Mouse (Mus musculus): ENCODE measurements at regions not wholly inside any gene's neighbourhood (a gene's known extent, or its start where the extent isn't known, plus 50 kb on each side); places are given as distances from the start of the nearest gene placed in this dataset.
"Not testable (repeated sequence)": the region's sequence is repeated elsewhere in the genome, so short reads cannot be mapped to it uniquely, and the experiment has no call there.

GRCm38 (mm10) chr13:61957197-61957596, 172.5 kb upstream of the Zfp808 start:
- not testable (repeated sequence) for H3K27ac ChIP-seq (replicated peaks; ENCODE audit: low read depth, low read length); H3K4me3 ChIP-seq (ENCODE audit: insufficient read depth, low read depth, low read length); H3K4me1 ChIP-seq (ENCODE audit: control insufficient read depth, insufficient read depth, insufficient read length, low read length)

- H3K4me3 ChIP-seq (ENCODE audit: insufficient read depth, low read depth, low read length): not testable (repeated sequence)
These were observed 150.8 kb upstream of the Zfp808 start for GRCm38 (mm10) chr13:61978856-61979255.

GRCm38 (mm10) chr13:61996519-61996918, 133.2 kb upstream of the Zfp808 start:
- H3K4me1 ChIP-seq (ENCODE audit: control insufficient read depth, insufficient read depth, insufficient read length, low read length); H3K4me3 ChIP-seq (ENCODE audit: insufficient read depth, low read depth, low read length); H3K27ac ChIP-seq (replicated peaks; ENCODE audit: low read depth, low read length): not testable (repeated sequence)

More at GRCm38 (mm10) chr13:61978856-61979255, 150.8 kb upstream of the Zfp808 start:
- H3K27ac ChIP-seq (replicated peaks; ENCODE audit: low read depth, low read length); H3K4me1 ChIP-seq (ENCODE audit: control insufficient read depth, insufficient read depth, insufficient read length, low read length): not testable (repeated sequence)

GRCm38 (mm10) chr13:61998803-61999202, 130.9 kb upstream of the Zfp808 start:
- H3K4me3 ChIP-seq (ENCODE audit: insufficient read depth, low read depth, low read length): peak overlapping the region; percentile 28

GRCm38 (mm10) chr13:62007321-62007720, 122.4 kb upstream of the Zfp808 start:
- not testable (repeated sequence) for H3K4me1 ChIP-seq (ENCODE audit: control insufficient read depth, insufficient read depth, insufficient read length, low read length); H3K4me3 ChIP-seq (ENCODE audit: insufficient read depth, low read depth, low read length); H3K27ac ChIP-seq (replicated peaks; ENCODE audit: low read depth, low read length)

More at GRCm38 (mm10) chr13:61998803-61999202, 130.9 kb upstream of the Zfp808 start:
- H3K4me1 ChIP-seq (ENCODE audit: control insufficient read depth, insufficient read depth, insufficient read length, low read length); H3K27ac ChIP-seq (replicated peaks; ENCODE audit: low read depth, low read length): not testable (repeated sequence)

- H3K4me1 ChIP-seq (ENCODE audit: control insufficient read depth, insufficient read depth, insufficient read length, low read length); H3K27ac ChIP-seq (replicated peaks; ENCODE audit: low read depth, low read length): not testable (repeated sequence)
- H3K4me3 ChIP-seq (ENCODE audit: insufficient read depth, low read depth, low read length): peak overlapping the region; percentile 92
These were observed 114.1 kb upstream of the Zfp808 start for GRCm38 (mm10) chr13:62015424-62016167.

GRCm38 (mm10) chr13:62016168-62016502, 113.6 kb upstream of the Zfp808 start:
- H3K27ac ChIP-seq (replicated peaks; ENCODE audit: low read depth, low read length); H3K4me1 ChIP-seq (ENCODE audit: control insufficient read depth, insufficient read depth, insufficient read length, low read length): not testable (repeated sequence)
- peak overlapping the region; percentile 92 for H3K4me3 ChIP-seq (ENCODE audit: insufficient read depth, low read depth, low read length)

GRCm38 (mm10) chr13:62037646-62038045, 92.0 kb upstream of the Zfp808 start:
- not testable (repeated sequence) for H3K4me1 ChIP-seq (ENCODE audit: control insufficient read depth, insufficient read depth, insufficient read length, low read length); H3K27ac ChIP-seq (replicated peaks; ENCODE audit: low read depth, low read length); H3K4me3 ChIP-seq (ENCODE audit: insufficient read depth, low read depth, low read length)

- H3K4me1 ChIP-seq (ENCODE audit: control insufficient read depth, insufficient read depth, insufficient read length, low read length); H3K4me3 ChIP-seq (ENCODE audit: insufficient read depth, low read depth, low read length); H3K27ac ChIP-seq (replicated peaks; ENCODE audit: low read depth, low read length): not testable (repeated sequence)
These were observed 51.6 kb upstream of the Zfp808 start for GRCm38 (mm10) chr13:62077951-62078671.

- not testable (repeated sequence) for H3K27ac ChIP-seq (replicated peaks; ENCODE audit: low read depth, low read length); H3K4me1 ChIP-seq (ENCODE audit: control insufficient read depth, insufficient read depth, insufficient read length, low read length); H3K4me3 ChIP-seq (ENCODE audit: insufficient read depth, low read depth, low read length)
These were observed 50.8 kb upstream of the Zfp808 start for GRCm38 (mm10) chr13:62078893-62079292.
